Mouse (Mus musculus): Measurements from ENCODE around the gene Car4. TPM values are rescaled to one million over a fixed set of nuclear protein-coding genes. Genes with fewer than 3 reads are reported as not detected.
A peak's percentile ranks its signal among the peaks of the same experiment; 100 is the strongest.

The Car4 gene
- polyA plus RNA-seq, 1 experiment = 2.0 TPM

DNA sequence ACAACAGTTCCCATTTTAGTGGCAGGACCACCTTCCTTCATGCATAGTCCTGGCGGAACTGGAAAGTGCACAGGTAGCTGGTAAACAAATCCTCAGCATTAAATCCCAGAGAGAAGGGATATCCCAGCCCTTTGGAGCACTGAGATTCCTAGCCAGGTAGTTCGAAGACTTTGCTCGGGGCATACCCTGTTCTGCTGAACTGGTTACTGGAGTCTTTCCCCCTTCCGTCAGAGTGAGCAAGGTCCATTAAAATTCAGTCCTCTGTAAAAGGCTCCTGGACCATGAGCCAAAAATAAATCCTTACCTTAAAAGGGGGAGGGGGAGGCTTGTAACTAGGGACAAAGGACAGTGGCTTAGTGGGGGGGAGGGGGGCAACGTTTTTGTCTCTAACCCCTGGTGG is 1.6 kb downstream of the Car4 start:
- no peak for TF ChIP-seq CTCF (IDR thresholded peaks at IDR 0.05; ENCODE audit: borderline replicate concordance, extremely low read depth, insufficient read depth, insufficient read length)
- DNase-seq (ENCODE audit: low read depth) = no peak

DNA sequence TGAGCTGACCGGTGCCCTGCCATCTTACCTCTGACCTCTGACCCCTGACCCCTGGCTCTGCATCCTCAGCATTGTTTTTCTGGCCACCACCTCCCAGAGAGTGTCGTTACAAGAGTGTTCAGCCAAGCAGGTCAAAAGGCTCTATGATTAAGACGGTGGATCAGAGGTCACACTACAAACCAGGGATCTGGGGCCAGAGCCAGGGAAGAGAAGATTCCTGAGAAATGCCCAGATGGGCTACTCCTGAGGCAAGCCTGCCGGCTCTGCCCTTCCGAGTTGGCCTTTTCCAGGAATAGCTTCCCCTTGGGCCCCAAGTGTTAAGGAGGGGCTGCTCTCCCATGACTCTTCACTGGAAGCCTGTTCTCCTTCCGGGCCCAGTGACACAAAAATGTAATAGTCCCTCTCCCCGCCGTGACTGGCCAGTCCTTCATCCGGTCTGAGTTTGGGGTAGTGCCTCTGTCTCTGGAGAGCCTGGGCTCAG is 2.2 kb downstream of the Car4 start:
- no peak for DNase-seq (ENCODE audit: low read depth)

DNA sequence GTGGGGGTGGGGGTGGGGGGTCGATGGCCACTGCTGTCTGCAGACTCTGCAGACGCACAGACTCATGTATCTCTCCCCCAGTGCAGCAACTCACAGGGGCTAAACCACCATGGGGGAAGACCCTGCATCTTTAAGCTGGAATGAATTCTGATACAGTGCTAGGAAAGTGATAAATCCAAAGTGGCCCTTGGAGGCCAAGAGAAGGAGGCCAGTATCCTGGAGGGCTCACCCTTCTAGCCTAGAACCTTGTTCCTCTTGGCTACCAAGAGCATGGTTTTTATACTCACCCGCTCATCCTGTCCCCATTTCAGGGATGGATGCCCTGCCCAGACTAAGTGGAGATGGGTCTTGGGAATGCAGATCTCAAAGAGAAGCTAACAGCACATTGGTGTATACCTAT is 2.7 kb downstream of the Car4 start:
- TF ChIP-seq CTCF (IDR thresholded peaks at IDR 0.05; ENCODE audit: borderline replicate concordance, extremely low read depth, insufficient read depth, insufficient read length) (no peak), POLR2A (IDR thresholded peaks at IDR 0.05; ENCODE audit: borderline replicate concordance, extremely low read depth, insufficient read depth, insufficient read length, poor library complexity, severe bottlenecking) (no peak)
- DNase-seq (ENCODE audit: low read depth) = no peak

More for the DNA sequence above, 2.2 kb downstream of the Car4 start:
- no peak for TF ChIP-seq CTCF (IDR thresholded peaks at IDR 0.05; ENCODE audit: borderline replicate concordance, extremely low read depth, insufficient read depth, insufficient read length)
- TF ChIP-seq POLR2A (IDR thresholded peaks at IDR 0.05; ENCODE audit: borderline replicate concordance, extremely low read depth, insufficient read depth, insufficient read length, poor library complexity, severe bottlenecking) = no peak

DNA sequence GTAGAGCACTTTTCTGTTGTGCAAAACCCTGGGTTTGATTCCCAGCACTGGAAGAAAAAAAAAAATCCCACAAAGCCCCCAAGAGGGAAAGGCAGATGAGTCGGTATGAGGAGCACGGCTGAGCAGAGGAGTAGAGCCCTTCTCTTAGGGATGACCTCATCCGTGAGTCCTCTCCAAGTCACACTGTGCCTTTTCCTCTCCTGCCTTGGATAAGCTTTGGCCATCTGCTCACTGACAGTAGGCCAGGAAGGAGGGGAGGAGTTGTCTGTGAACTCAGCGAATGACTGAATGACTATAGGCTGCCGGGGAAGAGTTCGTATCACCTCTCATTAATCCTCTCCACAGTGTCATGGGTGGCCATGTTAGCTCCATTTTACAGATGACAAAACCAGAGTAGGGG is 3.2 kb downstream of the Car4 start:
- TF ChIP-seq CTCF (IDR thresholded peaks at IDR 0.05; ENCODE audit: borderline replicate concordance, extremely low read depth, insufficient read depth, insufficient read length) = no peak
- TF ChIP-seq POLR2A (IDR thresholded peaks at IDR 0.05; ENCODE audit: borderline replicate concordance, extremely low read depth, insufficient read depth, insufficient read length, poor library complexity, severe bottlenecking) = no peak
- DNase-seq (ENCODE audit: low read depth) = no peak

DNA sequence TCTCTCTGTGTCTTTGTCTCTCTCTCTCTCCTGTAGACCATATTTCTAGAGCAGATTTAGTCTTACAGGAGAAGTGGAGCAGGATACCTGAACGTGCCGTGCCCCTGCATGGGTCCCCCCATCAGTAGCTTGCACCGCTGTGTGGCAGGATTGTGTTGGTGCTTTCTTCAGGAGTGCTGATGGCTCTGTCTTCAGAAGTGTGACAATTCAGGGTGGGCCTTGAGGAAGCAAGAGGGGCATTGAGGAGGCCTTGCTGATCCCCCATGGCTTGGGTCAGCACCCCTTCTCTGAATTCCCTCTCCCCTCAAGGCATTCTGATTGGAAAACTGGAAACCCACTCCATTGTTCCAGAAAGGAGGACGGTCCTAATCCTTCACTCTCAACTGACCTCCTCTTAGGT is 4.0 kb downstream of the Car4 start:
- no peak for TF ChIP-seq POLR2A (IDR thresholded peaks at IDR 0.05; ENCODE audit: borderline replicate concordance, extremely low read depth, insufficient read depth, insufficient read length, poor library complexity, severe bottlenecking)
- no peak for TF ChIP-seq CTCF (IDR thresholded peaks at IDR 0.05; ENCODE audit: borderline replicate concordance, extremely low read depth, insufficient read depth, insufficient read length)
- DNase-seq (ENCODE audit: low read depth) = no peak

DNA sequence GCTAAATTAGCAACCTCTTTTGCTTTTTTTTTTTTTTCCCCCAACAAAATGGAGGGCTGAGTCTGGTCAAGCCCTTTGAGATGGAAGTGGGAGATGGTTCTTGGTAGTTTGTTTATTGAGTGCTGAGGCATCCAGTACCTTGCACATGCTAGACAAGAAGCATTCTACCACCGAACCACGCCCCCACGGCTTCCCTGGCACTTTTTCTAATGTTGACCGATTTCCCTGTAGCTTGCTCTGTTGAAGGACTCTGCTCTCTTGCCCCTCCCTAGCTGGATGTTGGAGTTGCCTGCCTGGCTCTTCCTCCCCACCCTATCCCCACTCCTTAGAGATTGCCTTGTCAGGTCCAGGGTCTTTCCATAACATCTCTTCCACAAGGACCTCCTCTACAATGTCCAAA is 5.0 kb downstream of the Car4 start:
- TF ChIP-seq CTCF (IDR thresholded peaks at IDR 0.05; ENCODE audit: borderline replicate concordance, extremely low read depth, insufficient read depth, insufficient read length) (no peak), POLR2A (IDR thresholded peaks at IDR 0.05; ENCODE audit: borderline replicate concordance, extremely low read depth, insufficient read depth, insufficient read length, poor library complexity, severe bottlenecking) (no peak)
- no peak for DNase-seq (ENCODE audit: low read depth)

DNA sequence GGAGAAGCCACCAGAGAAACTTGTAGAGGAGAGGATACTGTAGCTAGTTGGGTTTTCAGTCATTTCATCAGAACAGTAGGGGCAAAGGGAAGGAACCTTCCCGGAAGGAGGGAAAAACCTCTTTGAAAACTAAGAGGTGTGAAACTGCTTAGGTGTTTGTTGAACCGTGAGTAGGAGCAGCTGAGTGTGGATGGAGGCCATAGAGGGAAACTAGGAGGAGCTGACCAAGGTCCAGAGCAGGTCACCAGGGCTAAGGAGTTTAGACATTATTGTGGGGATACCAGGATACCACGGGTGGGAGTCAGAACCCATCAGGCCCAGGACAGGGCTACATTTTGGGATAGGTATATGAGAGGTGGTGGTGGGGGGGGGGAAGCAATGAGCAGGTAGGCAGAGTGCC is 6.0 kb downstream of the Car4 start:
- no peak for TF ChIP-seq CTCF (IDR thresholded peaks at IDR 0.05; ENCODE audit: borderline replicate concordance, extremely low read depth, insufficient read depth, insufficient read length)
- TF ChIP-seq POLR2A (IDR thresholded peaks at IDR 0.05; ENCODE audit: borderline replicate concordance, extremely low read depth, insufficient read depth, insufficient read length, poor library complexity, severe bottlenecking) = no peak
- DNase-seq (ENCODE audit: low read depth) = no peak

DNA sequence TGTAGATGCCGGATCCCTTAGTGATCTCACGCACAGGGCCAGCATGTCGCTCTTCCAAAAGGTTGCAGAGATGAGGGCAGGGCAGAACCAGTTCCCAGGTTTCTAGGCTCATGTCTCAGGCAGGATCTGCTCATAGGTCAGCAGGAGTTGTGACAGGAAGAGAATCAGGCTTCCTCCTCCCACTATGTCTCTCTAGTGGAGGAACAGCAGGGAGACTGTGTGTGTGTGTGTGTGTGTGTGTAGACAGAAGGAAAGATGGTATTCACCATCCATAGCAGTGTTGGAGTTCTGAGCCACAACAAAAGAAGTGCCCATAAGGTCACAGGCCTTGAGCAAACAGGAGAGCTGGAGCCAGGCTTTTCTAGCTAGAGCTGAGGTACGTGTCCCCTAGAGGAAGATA is 9.1 kb downstream of the Car4 start:
- DNase-seq (ENCODE audit: low read depth) = no peak
- no peak for TF ChIP-seq POLR2A (IDR thresholded peaks at IDR 0.05; ENCODE audit: borderline replicate concordance, extremely low read depth, insufficient read depth, insufficient read length, poor library complexity, severe bottlenecking)
- TF ChIP-seq CTCF (IDR thresholded peaks at IDR 0.05; ENCODE audit: borderline replicate concordance, extremely low read depth, insufficient read depth, insufficient read length) = no peak

DNA sequence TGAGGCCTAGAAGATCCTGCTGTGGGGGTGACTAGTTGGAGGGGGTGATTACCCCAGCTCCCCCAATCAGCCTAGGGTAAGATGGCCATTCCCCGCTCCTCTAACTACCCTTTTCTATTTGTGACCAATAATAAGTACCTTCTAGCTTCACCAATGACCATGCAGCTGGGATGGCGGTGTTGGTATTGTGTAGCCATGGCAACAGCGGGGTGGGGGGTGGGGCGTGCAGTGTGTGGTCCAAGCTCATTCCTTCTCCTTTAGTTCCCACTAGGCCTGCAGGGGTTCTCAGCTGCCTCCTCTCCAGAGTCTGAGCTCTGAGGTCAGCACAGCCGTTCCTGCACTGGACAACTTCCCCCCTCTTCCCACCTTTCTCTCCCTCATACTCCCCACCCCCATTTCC is 9.5 kb downstream of the Car4 start:
- peak; percentile 64 for DNase-seq (ENCODE audit: low read depth)
- TF ChIP-seq POLR2A (IDR thresholded peaks at IDR 0.05; ENCODE audit: borderline replicate concordance, extremely low read depth, insufficient read depth, insufficient read length, poor library complexity, severe bottlenecking) = no peak

DNA sequence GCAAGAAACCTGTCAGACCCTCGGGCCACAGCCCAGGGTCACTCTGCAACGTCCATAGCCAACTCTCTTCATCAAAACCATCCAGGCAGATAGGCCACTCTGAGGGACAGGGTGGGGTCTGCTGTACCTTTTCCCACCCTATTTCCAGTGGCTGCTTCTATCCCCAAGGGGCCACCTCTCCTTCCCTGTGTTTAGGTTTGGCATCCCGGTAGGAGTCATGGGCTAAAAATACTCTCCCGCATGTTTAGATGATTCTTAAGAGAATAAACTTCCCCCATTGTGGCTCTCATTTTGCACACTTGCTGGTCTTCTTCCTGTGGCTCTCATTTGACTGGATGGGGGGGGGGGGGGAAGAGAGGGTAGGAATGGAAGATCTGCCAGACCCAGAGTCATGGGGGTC is 10.7 kb downstream of the Car4 start:
- DNase-seq (ENCODE audit: low read depth) = no peak
- TF ChIP-seq CTCF (IDR thresholded peaks at IDR 0.05; ENCODE audit: borderline replicate concordance, extremely low read depth, insufficient read depth, insufficient read length) = no peak
- no peak for TF ChIP-seq POLR2A (IDR thresholded peaks at IDR 0.05; ENCODE audit: borderline replicate concordance, extremely low read depth, insufficient read depth, insufficient read length, poor library complexity, severe bottlenecking)

DNA sequence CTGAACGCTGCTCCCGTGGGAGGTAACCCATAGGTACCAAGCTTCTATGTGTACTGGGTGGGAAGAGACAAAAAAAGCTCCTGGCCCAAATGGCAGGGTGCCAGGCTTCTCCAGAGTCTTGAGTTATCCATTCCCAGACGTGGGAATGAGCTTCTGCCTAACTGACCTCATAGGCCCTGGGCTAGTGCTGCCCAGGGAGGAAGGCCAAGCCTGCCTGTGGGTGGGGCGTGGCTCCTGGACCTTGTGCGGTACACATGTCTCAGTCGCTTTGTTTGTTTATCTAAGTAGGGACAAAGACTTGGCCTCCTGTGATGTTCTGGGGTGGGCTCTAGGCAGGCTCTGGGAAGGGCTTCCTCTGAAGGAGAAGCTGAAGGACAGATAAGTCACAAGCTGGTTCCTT is 11.2 kb downstream of the Car4 start:
- TF ChIP-seq POLR2A (IDR thresholded peaks at IDR 0.05; ENCODE audit: borderline replicate concordance, extremely low read depth, insufficient read depth, insufficient read length, poor library complexity, severe bottlenecking) (no peak), CTCF (IDR thresholded peaks at IDR 0.05; ENCODE audit: borderline replicate concordance, extremely low read depth, insufficient read depth, insufficient read length) (no peak)
- DNase-seq (ENCODE audit: low read depth) = no peak

DNA sequence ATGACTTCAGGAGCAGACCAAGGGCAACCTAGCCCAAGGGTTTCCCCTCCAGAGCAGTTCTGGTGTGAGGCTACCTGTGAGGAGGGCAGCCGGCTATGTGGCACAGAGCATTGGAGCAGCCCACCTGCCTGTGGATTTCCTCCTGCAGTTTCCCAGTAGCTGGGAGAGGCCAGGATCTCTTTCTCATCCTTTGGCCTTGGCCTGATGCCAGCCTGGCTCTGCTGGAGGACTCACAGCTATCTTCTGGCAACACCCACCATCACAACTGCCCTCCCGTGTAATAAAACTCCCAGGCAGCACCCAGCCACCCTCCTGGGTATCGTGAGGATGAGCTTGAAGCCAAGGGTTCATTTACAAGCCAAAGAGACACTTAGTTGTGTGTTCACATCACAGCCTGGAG is 14.5 kb downstream of the Car4 start:
- TF ChIP-seq POLR2A (IDR thresholded peaks at IDR 0.05; ENCODE audit: borderline replicate concordance, extremely low read depth, insufficient read depth, insufficient read length, poor library complexity, severe bottlenecking) (no peak), CTCF (IDR thresholded peaks at IDR 0.05; ENCODE audit: borderline replicate concordance, extremely low read depth, insufficient read depth, insufficient read length) (no peak)
- no peak for DNase-seq (ENCODE audit: low read depth)

DNA sequence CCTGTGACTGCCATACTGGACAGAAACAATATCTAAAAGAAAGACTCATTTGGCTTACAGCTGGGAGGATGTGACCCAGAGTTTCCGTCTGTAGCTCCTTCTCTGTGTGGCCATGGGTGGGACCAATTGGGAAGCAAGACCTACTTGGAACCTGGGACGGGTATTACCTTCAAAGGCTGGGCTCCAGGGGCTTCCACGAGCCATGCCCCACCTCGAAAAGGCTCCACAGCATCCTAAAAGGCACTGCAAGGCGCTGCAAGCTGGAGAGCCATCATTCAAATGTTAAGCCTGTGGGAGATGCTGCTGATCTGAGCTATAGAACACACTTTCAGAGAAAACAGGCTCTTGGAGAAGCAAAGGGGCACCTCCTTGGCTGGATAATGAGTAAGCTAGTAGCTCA is 16.1 kb downstream of the Car4 start:
- TF ChIP-seq CTCF (IDR thresholded peaks at IDR 0.05; ENCODE audit: borderline replicate concordance, extremely low read depth, insufficient read depth, insufficient read length) (no peak), POLR2A (IDR thresholded peaks at IDR 0.05; ENCODE audit: borderline replicate concordance, extremely low read depth, insufficient read depth, insufficient read length, poor library complexity, severe bottlenecking) (no peak)

More for the DNA sequence above, 16.1 kb downstream of the Car4 start:
- DNase-seq (ENCODE audit: low read depth) = no peak

Measured in brain, embryonic 14.5 days (tissue).